Mouse (Mus musculus) spleen, postnatal 4 days (tissue): Measurements from ENCODE around the gene Tcf20.
"Not testable (repeated sequence)": the region's sequence is repeated elsewhere in the genome, so short reads cannot be mapped to it uniquely, and the experiment has no call there.

Experiments used
- DNase-seq, 2 experiments: peaks; one replicate each; pipeline ENCODE4 v3.0.0; 2022; ENCODE audit warnings: low spot score in 2 of 2

Gene Tcf20

DNA sequence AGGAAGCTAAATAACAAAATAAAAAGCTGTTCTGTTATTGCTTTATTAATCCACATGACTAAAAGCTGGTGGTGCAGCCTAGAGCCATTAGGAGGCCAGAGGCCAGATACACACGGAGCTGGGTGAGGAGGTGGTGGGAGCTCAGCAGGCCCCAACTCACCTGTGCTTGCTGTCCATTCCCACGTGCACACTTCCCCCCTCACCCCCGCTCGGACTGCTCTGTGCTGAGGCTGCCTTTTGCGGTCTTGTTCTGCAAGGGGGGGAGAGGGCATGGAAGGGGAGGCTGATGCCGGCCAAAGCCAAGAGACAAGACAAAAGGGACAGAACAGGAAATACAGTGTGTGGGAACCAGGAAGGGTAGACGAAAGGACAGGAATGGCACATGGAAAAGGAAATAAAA, 173.4 kb downstream of the Tcf20 start:
- DNase-seq = no peak

DNA sequence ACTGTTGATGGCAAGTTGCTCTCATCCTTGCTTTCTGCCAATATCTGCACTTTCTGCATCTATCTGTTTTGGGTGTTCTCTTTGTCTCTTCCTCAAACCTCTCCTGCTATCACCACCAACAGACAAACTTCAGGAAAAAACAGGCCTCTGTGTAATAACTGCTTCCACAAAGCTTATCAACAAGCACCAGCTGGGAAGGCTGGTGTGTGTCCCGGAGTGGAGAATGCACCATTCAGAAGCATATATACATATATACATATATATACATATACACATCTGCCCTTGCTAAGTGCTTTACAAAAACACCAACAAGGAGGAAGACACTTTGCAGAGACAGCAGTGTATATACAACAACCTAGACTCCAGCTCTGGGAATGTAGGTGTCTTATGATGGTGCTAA, 177.1 kb downstream of the Tcf20 start:
- DNase-seq = no peak

GRCm38 (mm10) chr15:82809511-82809910, 178.2 kb downstream of the Tcf20 start:
- DNase-seq = peak; percentile 41 to 67

DNA sequence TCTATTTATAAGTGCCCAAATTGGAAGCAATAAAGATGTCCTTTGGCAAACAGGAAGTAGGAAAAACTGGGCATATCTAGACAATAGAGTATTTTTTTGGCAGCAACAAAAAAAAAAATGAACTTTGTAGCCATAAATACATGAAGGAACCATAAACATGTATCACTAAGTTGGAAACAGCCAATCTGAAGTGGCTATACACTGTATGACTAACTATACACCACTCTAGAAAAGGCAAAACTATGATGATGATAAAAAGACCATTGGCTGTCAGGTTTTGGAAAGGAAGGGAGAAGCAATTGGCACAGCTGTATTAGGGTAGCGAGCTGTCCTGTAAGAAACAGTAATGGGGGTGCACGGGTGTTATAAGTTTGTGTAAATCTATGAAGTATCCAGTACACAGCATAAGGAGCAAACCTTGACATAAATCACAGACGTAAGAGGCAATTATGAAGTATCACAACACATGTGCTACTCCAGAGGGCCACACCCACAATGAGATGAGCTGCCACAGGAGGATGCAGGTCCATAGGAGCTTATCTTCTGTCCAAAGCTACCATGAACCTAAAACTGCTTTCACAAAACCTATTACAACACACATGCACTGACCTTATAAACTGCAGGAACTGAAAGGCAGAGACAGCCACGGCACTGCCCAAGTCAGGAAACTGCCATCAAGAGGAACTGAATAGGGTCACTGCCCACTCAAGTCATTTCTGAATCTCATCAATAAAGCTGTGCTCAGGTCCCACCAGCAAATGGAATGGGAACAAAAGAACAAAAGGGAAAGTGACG, 180.5 kb downstream of the Tcf20 start:
- no peak for DNase-seq

DNA sequence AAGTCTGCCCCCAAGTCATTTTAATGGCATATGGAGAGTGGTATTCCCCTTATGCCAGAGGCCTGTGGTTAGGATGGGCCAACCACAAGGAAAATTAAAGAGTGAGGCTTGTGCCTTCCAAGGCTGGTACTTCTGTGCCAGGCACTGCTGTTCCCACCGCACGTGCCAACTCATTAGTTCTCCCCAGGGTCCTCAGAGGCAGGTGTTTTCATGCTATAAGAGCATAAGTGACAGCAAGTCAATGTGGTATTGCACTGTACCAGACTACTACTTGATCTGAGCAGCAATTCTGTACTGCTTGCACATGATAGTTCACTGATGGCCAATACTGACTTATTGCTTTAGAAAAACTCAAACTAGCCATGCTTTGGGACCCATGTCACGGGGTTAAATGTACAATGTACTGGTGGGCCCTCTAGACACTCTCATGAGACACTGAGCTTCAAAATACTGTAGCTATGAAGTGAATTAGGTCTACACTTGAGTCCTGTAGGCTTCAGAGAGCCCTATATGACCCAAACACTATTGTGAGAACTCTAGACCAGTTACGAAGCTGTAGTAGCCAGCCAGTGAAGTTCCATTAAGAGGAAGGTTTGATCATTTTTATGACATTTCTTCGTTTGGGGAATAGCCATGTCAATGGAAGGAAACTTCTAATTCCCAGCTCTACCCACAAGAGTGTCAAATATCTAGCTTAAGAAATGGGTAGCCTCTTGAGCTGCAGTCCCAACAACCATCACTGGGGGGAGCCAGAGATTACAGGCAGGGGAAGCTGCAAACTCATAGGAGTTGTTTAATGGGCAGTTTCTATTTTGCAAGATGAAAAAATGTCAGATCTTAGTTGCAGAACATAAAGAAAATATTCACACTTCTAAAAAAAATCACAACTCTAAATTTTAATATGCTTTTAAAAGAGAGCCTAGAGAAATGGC, 182.7 kb downstream of the Tcf20 start:
- DNase-seq = peak; percentile 77 to 93

DNA sequence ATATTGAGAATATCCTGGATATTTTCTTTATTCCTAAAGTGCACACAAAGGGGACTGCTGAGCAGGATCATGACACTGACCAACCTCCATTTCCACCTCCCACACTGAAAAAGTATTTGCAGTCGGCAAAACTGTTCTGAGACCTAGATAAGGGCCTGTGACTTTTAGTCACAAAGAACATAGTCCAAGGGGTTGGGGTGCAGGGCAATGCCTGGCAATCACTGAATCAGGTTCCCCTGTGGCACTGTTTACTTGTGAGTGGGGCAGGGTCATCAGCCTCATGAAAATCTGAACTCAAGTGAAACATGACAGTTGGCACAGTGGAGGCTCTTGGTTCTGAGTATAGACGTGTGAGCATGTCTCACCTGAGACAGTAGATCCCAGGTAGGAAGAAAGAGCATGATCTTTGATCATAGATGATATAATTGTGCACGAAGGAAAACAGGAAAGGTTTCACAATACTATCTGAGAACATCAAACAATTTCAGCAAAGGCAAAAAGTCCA, 191.7 kb downstream of the Tcf20 start:
- DNase-seq = no peak

- no peak for DNase-seq
Observed at GRCm38 (mm10) chr15:82794277-82794676, 193.4 kb downstream of the Tcf20 start, which contains the start of gene Cyp2d26. TSS of gene Cyp2d26 (minus strand) at chr15:82794294.

GRCm38 (mm10) chr15:82793868-82794267, 193.8 kb downstream of the Tcf20 start:
- no peak for DNase-seq

- DNase-seq = no peak
Observed at GRCm38 (mm10) chr15:82793454-82793853, 194.2 kb downstream of the Tcf20 start.

DNA sequence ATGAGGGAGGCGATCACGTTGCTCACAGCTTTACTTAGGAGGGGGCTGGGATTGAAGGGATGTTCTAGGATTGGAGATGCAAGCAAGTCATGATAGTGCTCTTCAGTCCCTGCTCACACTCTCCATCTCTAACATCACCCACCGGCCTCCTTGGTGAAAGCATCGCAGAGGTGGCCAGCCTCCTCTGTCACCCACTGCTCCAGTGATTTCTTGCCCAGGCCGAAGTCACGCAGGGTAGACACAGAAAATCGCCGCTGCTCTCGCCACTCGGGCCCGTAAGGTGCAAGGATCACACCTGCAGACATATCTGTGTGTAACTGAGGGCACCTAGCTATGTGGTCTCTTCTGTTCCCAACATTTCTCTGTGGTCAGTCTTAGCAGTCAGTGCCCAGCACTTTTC, 195.1 kb downstream of the Tcf20 start:
- DNase-seq = no peak

DNA sequence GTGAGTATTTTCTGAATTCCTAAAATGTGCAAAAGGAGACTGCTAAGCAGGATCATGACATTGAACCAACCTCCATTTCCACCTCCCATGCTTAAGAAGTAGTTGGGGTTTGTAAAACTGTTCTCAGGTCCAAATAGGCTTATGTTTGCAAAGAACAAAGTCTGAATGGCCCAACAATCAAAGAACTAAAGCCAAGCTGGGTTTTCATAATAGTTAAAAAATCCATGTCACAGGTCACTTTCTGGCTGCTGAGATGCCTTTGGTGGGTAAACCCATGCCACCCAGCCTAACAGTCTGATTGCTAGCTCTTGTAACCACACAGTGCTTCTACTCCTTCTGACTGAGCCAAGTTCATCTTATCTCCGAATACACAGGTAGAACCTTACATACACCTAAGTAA, 203.1 kb downstream of the Tcf20 start:
- no peak for DNase-seq

DNA sequence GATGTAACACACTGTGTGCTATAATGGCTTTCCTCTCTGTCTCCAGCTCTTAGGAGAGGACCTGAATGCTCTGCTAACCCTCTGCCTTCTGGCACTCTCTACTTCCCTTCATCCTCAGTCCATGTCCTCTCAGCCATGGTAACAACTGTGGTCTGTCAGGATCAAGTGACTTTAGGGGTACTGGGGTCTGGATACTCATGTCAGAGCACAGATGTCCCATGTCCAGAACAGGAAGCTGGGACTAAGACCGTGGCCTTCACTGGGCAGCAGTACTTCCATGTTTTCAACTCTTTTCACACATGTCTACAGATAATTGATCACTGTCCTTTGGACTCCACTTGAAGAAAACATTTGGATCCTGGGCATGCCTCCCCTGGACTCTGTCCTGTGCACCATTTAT, 203.9 kb downstream of the Tcf20 start:
- DNase-seq = no peak

GRCm38 (mm10) chr15:82777856-82778255, 209.8 kb downstream of the Tcf20 start:
- not testable (repeated sequence) for DNase-seq

- DNase-seq = no peak
Observed at GRCm38 (mm10) chr15:82765943-82766342, 221.7 kb downstream of the Tcf20 start.

GRCm38 (mm10) chr15:82764881-82765280, 222.8 kb downstream of the Tcf20 start:
- DNase-seq = no peak

- DNase-seq = no peak
Observed at GRCm38 (mm10) chr15:82763631-82764420, 223.8 kb downstream of the Tcf20 start, which contains the start of gene Cyp2d40. TSS of gene Cyp2d40 (minus strand) at chr15:82764183.
